Mouse (Mus musculus) thymus, adult 2 months (tissue): Measurements from ENCODE around the gene Nptn.

Experiments
- CTCF ChIP-seq: fragments of 200-500 bp; IDR thresholded peaks from 2 replicates; pipeline ENCODE4 v1.5.1; 2012; ENCODE audit warnings: mild to moderate bottlenecking, control low read depth, low read length, moderate library complexity, borderline replicate concordance; ENCODE audit not compliant: control insufficient read depth, poor library complexity, insufficient read depth; ENCODE audit errors: extremely low read depth
- POLR2A ChIP-seq: fragments of 200-500 bp; IDR thresholded peaks from 2 replicates; pipeline ENCODE4 v1.6.1; 2012; ENCODE audit warnings: mild to moderate bottlenecking, low read length, control low read depth, moderate library complexity; ENCODE audit not compliant: control insufficient read depth, poor library complexity, insufficient read depth; ENCODE audit errors: extremely low read depth

- TF ChIP-seq POLR2A (no peak), CTCF (no peak)
Measured at GRCm38 (mm10) chr9:58571001-58571400, 11.0 kb upstream of the Nptn start.
